Mouse (Mus musculus): ENCODE data around the gene Dnajb4.

- TF ChIP-seq CTCF (IDR thresholded peaks at IDR 0.05; ENCODE audit: extremely low read depth, insufficient read length, insufficient replicate concordance, low read depth, low read length) (no peak), POLR2A (IDR thresholded peaks at IDR 0.05; ENCODE audit: low read depth, low read length) (no peak)
Measured at GRCm38 (mm10) chr3:152202942-152203341, 7.2 kb downstream of the Dnajb4 start.
